In the genomic region with DNA sequence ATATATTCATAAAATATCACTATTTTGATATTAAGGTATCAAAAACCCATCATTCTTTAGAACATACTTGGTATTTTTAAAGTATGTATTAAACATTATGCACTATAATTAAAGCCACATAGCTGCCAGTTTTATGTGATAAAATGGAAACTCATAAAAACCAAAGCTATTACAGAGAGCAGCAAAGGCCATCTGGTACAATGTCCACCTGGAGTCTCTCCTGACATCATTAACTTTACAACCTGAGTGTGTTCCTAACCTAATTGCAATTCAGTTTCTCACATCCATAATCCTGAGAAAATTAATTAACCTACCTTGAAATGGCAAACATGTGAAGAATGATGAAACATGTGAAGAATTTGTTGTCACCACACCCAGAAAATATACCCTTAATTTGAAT, we compare ENCODE assay signal across 17 mouse cellular contexts.
"Had no signal": no experiment of that assay in that cellular context is flagged by ENCODE, and none has a peak within 500 bp of the region (broad histone marks: within the 10 kb centered on the region; RNA-seq: fewer than 3 reads in every experiment).

No protein-coding gene starts in this region.

- DNase-seq: retina, postnatal 1 day; right cerebral cortex, adult 18-20 months; right cerebral cortex, postnatal 14 days; right cerebral cortex, postnatal 25 days; right cerebral cortex, postnatal 4 days; spleen, adult 18-20 months; thymus, adult 18-20 months; thymus, adult 2 months; thymus, postnatal 14 days; thymus, postnatal 25 days; thymus, postnatal 36 days; thymus, postnatal 4 days had no signal

- H3K4me1 ChIP-seq: neural tube, embryonic 12.5 days; neural tube, embryonic 13.5 days; neural tube, embryonic 15.5 days; stomach, embryonic 15.5 days had no signal

- H3K27me3 ChIP-seq: neural tube, embryonic 12.5 days; neural tube, embryonic 13.5 days; neural tube, embryonic 15.5 days; stomach, embryonic 15.5 days had no signal

- H3K27ac ChIP-seq: neural tube, embryonic 12.5 days; neural tube, embryonic 13.5 days; neural tube, embryonic 15.5 days; stomach, embryonic 15.5 days; stomach, postnatal 0 days had no signal

- H3K9me3 ChIP-seq: neural tube, embryonic 12.5 days; neural tube, embryonic 13.5 days; neural tube, embryonic 15.5 days; stomach, embryonic 15.5 days had no signal

- H3K36me3 ChIP-seq: neural tube, embryonic 12.5 days; neural tube, embryonic 13.5 days; neural tube, embryonic 15.5 days; stomach, embryonic 15.5 days had no signal

- H3K4me2 ChIP-seq: neural tube, embryonic 12.5 days; neural tube, embryonic 13.5 days; neural tube, embryonic 15.5 days; stomach, embryonic 15.5 days had no signal

- H3K4me3 ChIP-seq: neural tube, embryonic 12.5 days; neural tube, embryonic 13.5 days; neural tube, embryonic 15.5 days; stomach, embryonic 15.5 days had no signal

- H3K9ac ChIP-seq: neural tube, embryonic 12.5 days; neural tube, embryonic 13.5 days; neural tube, embryonic 15.5 days; stomach, embryonic 15.5 days had no signal
